Mouse (Mus musculus): ENCODE results near the gene Clec16a. TPM values are rescaled to one million over a fixed set of nuclear protein-coding genes. Genes with fewer than 3 reads are reported as not detected.

Clec16a gene
- polyA plus RNA-seq, 1 experiment from 2014 or later, result 31.0 TPM

GRCm38 (mm10) chr16:10569809-10570395, 24.8 kb downstream of the Clec16a start:
- Histone ChIP-seq H3K36me3 (ENCODE audit: control insufficient read depth, insufficient read depth, low read length) (no peaks in the 10 kb centered on the region), H3K9ac (ENCODE audit: low read length) (no peak overlapping the region), H3K4me1 (ENCODE audit: control insufficient read depth, insufficient read depth, low read length) (no peaks in the 10 kb centered on the region), H3K9me3 (replicated peaks; ENCODE audit: control insufficient read depth, low read length) (no peaks in the 10 kb centered on the region), H3K4me3 (replicated peaks; ENCODE audit: low read length) (no peak overlapping the region), H3K27ac (ENCODE audit: low read length) (no peak overlapping the region), H3K4me2 (ENCODE audit: low read depth, low read length) (no peak overlapping the region), H3K27me3 (ENCODE audit: control insufficient read depth, insufficient read depth, low read length) (no peaks in the 10 kb centered on the region)
- no peak for ATAC-seq (ENCODE audit: insufficient read depth, low FRiP score)
- WGBS, result 84% methylated on average over 5 of the region's 5 CpGs

- 68% methylated on average over 1 of the region's 1 CpGs for WGBS
- ATAC-seq (ENCODE audit: insufficient read depth, low FRiP score), result peak; percentile 29; the same call in 1 of the 2 replicates
- Histone ChIP-seq H3K27ac (ENCODE audit: low read length) (peak overlapping the region; percentile 26; the same call in 1 of the 2 replicates), H3K4me3 (replicated peaks; ENCODE audit: low read length) (no peak overlapping the region), H3K9me3 (replicated peaks; ENCODE audit: control insufficient read depth, low read length) (no peaks in the 10 kb centered on the region), H3K9ac (ENCODE audit: low read length) (no peak overlapping the region), H3K27me3 (ENCODE audit: control insufficient read depth, insufficient read depth, low read length) (no peaks in the 10 kb centered on the region), H3K4me2 (ENCODE audit: low read depth, low read length) (no peak overlapping the region), H3K4me1 (ENCODE audit: control insufficient read depth, insufficient read depth, low read length) (no peaks in the 10 kb centered on the region), H3K36me3 (ENCODE audit: control insufficient read depth, insufficient read depth, low read length) (no peaks in the 10 kb centered on the region)
These were observed 25.6 kb downstream of the Clec16a start for GRCm38 (mm10) chr16:10570708-10571107.

DNA sequence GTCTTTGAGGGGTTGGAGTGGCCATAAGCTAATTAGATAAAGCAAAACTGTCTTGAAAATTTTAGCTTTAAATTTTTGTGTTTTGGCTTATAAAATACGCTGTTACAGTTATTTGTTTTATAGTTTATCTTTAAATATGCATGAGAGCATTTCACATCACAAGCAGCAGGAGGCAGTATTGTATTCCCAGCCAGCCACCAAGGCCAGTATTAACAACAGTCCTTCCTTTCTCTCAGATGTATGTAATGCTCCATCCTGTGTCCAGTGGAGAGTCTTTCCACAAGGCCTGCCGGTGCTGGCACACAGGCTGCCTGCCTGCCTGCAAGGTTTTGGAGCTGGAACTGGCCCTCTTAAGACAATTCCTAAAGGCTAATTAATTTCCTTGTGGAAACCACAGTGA, 26.7 kb downstream of the Clec16a start:
- H3K9ac ChIP-seq (ENCODE audit: low read length), result no peak overlapping the region
- H3K36me3 ChIP-seq (ENCODE audit: control insufficient read depth, insufficient read depth, low read length), result no peaks in the 10 kb centered on the region
- no peak overlapping the region for H3K4me3 ChIP-seq (replicated peaks; ENCODE audit: low read length)
- WGBS, result 51% methylated on average over 2 of the region's 2 CpGs
- peak overlapping the region; percentile 44; the same call in 1 of the 2 replicates for H3K27ac ChIP-seq (ENCODE audit: low read length)
- H3K9me3 ChIP-seq (replicated peaks; ENCODE audit: control insufficient read depth, low read length), result no peaks in the 10 kb centered on the region
- no peak for ATAC-seq (ENCODE audit: insufficient read depth, low FRiP score)
- no peak overlapping the region for H3K4me2 ChIP-seq (ENCODE audit: low read depth, low read length)
- no peaks in the 10 kb centered on the region for H3K27me3 ChIP-seq (ENCODE audit: control insufficient read depth, insufficient read depth, low read length)
- no peaks in the 10 kb centered on the region for H3K4me1 ChIP-seq (ENCODE audit: control insufficient read depth, insufficient read depth, low read length)

GRCm38 (mm10) chr16:10574936-10575335, 29.8 kb downstream of the Clec16a start:
- Histone ChIP-seq H3K4me2 (ENCODE audit: low read depth, low read length) (no peak overlapping the region), H3K27me3 (ENCODE audit: control insufficient read depth, insufficient read depth, low read length) (no peaks in the 10 kb centered on the region), H3K9ac (ENCODE audit: low read length) (no peak overlapping the region), H3K27ac (ENCODE audit: low read length) (no peak overlapping the region), H3K9me3 (replicated peaks; ENCODE audit: control insufficient read depth, low read length) (no peaks in the 10 kb centered on the region), H3K4me1 (ENCODE audit: control insufficient read depth, insufficient read depth, low read length) (no peaks in the 10 kb centered on the region), H3K4me3 (replicated peaks; ENCODE audit: low read length) (no peak overlapping the region), H3K36me3 (ENCODE audit: control insufficient read depth, insufficient read depth, low read length) (0 out of 2 replicates have a peak, but pooled peaks cover 4% of the 10 kb centered on the region)
- no peak for ATAC-seq (ENCODE audit: insufficient read depth, low FRiP score)
- 71% methylated on average over 2 of the region's 2 CpGs for WGBS

- ATAC-seq (ENCODE audit: insufficient read depth, low FRiP score), result no peak
- Histone ChIP-seq H3K9ac (ENCODE audit: low read length) (no peak overlapping the region), H3K36me3 (ENCODE audit: control insufficient read depth, insufficient read depth, low read length) (0 out of 2 replicates have a peak, but pooled peaks cover 4% of the 10 kb centered on the region), H3K4me1 (ENCODE audit: control insufficient read depth, insufficient read depth, low read length) (no peaks in the 10 kb centered on the region), H3K4me3 (replicated peaks; ENCODE audit: low read length) (no peak overlapping the region), H3K9me3 (replicated peaks; ENCODE audit: control insufficient read depth, low read length) (no peaks in the 10 kb centered on the region), H3K4me2 (ENCODE audit: low read depth, low read length) (no peak overlapping the region), H3K27me3 (ENCODE audit: control insufficient read depth, insufficient read depth, low read length) (no peaks in the 10 kb centered on the region), H3K27ac (ENCODE audit: low read length) (no peak overlapping the region)
- WGBS, result 90% methylated on average over 4 of the region's 4 CpGs
These were observed 30.8 kb downstream of the Clec16a start for GRCm38 (mm10) chr16:10575915-10576314.

DNA sequence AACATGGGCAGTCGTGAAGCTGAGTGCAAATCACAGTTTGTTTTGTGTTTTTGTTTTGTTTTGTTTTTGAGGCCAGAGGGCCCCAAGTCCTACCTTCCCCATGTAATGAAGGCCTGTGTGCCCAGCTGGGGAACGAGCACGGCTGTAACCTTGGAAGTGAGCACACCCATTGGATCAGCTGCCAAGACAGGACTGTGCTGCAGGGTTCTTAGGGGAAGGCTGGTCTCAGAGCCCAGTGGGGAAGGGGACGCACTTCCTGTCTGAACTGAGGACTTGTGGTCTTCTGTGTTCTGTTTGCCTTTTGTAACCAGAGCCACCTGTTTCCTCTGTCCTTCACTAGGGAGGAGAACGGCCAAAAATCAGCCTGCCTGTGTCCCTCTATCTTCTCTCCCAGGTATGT, 32.4 kb downstream of the Clec16a start:
- Histone ChIP-seq H3K27ac (ENCODE audit: low read length) (no peak overlapping the region), H3K9ac (ENCODE audit: low read length) (no peak overlapping the region), H3K4me3 (replicated peaks; ENCODE audit: low read length) (no peak overlapping the region), H3K9me3 (replicated peaks; ENCODE audit: control insufficient read depth, low read length) (no peaks in the 10 kb centered on the region), H3K27me3 (ENCODE audit: control insufficient read depth, insufficient read depth, low read length) (no peaks in the 10 kb centered on the region), H3K4me1 (ENCODE audit: control insufficient read depth, insufficient read depth, low read length) (no peaks in the 10 kb centered on the region), H3K4me2 (ENCODE audit: low read depth, low read length) (no peak overlapping the region), H3K36me3 (ENCODE audit: control insufficient read depth, insufficient read depth, low read length) (0 out of 2 replicates have a peak, but pooled peaks cover 4% of the 10 kb centered on the region)
- 60% methylated on average over 5 of the region's 5 CpGs for WGBS
- ATAC-seq (ENCODE audit: insufficient read depth, low FRiP score), result no peak

DNA sequence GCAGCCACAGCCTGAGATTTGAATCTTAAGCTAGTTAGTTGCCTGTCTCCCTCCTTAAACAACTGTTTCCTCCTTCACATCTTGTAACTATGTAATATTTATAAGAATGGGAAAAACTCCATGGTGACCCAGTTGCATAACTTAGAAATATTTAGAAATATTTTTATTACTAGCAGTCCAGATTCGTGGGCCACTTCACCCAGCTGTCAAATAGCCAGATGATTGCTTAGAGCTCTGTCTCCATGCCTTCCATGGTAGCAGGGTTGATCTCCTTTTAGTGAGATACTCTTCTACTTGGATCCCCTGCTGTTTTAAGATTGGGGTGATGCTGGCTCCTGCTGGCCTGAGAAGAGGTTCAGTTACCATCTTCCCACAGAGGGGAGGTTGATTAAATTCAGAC, 33.2 kb downstream of the Clec16a start:
- Histone ChIP-seq H3K9me3 (replicated peaks; ENCODE audit: control insufficient read depth, low read length) (no peaks in the 10 kb centered on the region), H3K4me2 (ENCODE audit: low read depth, low read length) (no peak overlapping the region), H3K9ac (ENCODE audit: low read length) (no peak overlapping the region), H3K36me3 (ENCODE audit: control insufficient read depth, insufficient read depth, low read length) (0 out of 2 replicates have a peak, but pooled peaks cover 4% of the 10 kb centered on the region), H3K4me3 (replicated peaks; ENCODE audit: low read length) (no peak overlapping the region), H3K4me1 (ENCODE audit: control insufficient read depth, insufficient read depth, low read length) (no peaks in the 10 kb centered on the region), H3K27ac (ENCODE audit: low read length) (no peak overlapping the region), H3K27me3 (ENCODE audit: control insufficient read depth, insufficient read depth, low read length) (no peaks in the 10 kb centered on the region)
- 56% methylated on average over 1 of the region's 1 CpGs for WGBS
- no peak for ATAC-seq (ENCODE audit: insufficient read depth, low FRiP score)

DNA sequence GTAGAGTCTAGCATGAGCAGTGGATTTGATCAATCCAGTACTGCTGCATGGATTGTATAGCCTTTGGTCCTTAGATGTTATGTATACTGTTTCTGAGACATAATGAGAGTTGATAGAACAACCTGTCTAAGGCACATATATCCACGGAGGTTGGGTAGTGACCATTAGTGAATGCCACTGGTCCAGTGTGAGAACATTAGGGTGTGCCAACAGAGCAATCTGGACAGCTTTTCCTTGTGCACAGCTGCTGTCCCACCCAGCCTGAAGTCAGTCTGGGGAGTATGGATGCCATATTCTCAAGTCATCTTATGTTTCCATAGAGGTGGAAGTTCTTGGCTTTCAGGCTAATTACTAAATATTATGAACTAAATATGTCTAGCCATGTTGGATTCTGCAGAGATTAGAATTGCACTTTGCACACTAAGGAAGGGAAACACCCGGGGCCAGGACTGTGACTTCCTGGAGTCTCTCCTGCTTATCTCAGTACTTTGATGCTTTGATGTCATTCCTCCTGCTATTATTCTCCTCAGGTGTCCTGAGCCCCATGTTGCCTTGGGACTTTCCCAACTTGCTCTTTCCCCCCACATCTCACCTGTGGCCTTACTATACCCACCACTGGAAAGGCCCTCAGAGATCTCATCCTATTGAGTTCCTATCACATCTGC, 36.2 kb downstream of the Clec16a start:
- Histone ChIP-seq H3K4me3 (replicated peaks; ENCODE audit: low read length) (no peak overlapping the region), H3K27ac (ENCODE audit: low read length) (no peak overlapping the region), H3K9ac (ENCODE audit: low read length) (no peak overlapping the region), H3K9me3 (replicated peaks; ENCODE audit: control insufficient read depth, low read length) (no peaks in the 10 kb centered on the region), H3K4me1 (ENCODE audit: control insufficient read depth, insufficient read depth, low read length) (no peaks in the 10 kb centered on the region), H3K36me3 (ENCODE audit: control insufficient read depth, insufficient read depth, low read length) (0 out of 2 replicates have a peak, but pooled peaks cover 4% of the 10 kb centered on the region), H3K4me2 (ENCODE audit: low read depth, low read length) (no peak overlapping the region), H3K27me3 (ENCODE audit: control insufficient read depth, insufficient read depth, low read length) (no peaks in the 10 kb centered on the region)
- 82% methylated on average over 2 of the region's 2 CpGs for WGBS
- ATAC-seq (ENCODE audit: insufficient read depth, low FRiP score), result no peak

GRCm38 (mm10) chr16:10585165-10585564, 40.0 kb downstream of the Clec16a start:
- Histone ChIP-seq H3K9me3 (replicated peaks; ENCODE audit: control insufficient read depth, low read length) (no peaks in the 10 kb centered on the region), H3K36me3 (ENCODE audit: control insufficient read depth, insufficient read depth, low read length) (no peaks in the 10 kb centered on the region), H3K27me3 (ENCODE audit: control insufficient read depth, insufficient read depth, low read length) (no peaks in the 10 kb centered on the region), H3K27ac (ENCODE audit: low read length) (no peak overlapping the region), H3K4me1 (ENCODE audit: control insufficient read depth, insufficient read depth, low read length) (no peaks in the 10 kb centered on the region), H3K4me3 (replicated peaks; ENCODE audit: low read length) (no peak overlapping the region), H3K4me2 (ENCODE audit: low read depth, low read length) (no peak overlapping the region), H3K9ac (ENCODE audit: low read length) (no peak overlapping the region)
- ATAC-seq (ENCODE audit: insufficient read depth, low FRiP score), result no peak
- whole genome bisulfite sequencing, result 65% methylated on average over 1 of the region's 1 CpGs
